Mouse (Mus musculus) hindbrain, postnatal 0 days (tissue): ENCODE measurements around the gene Gm20388. TPM values are rescaled to one million over a fixed set of nuclear protein-coding genes. Genes with fewer than 3 reads are reported as not detected.

Experiments used
- ATAC-seq: fragments of 200-750 bp; cut with Nextera tagmentation; 2 replicates; pipeline ENCODE4 v1.8.0; 2017; ENCODE audit warnings: mild to moderate bottlenecking, moderate TSS enrichment, moderate library complexity
- DNase-seq: peaks from one replicate; pipeline ENCODE4 v3.0.0-alpha.2; 2015; ENCODE audit warnings: low spot score
- H3K27ac ChIP-seq: fragments of 300-500 bp; sonication (generic); 2 replicates; pipeline ENCODE4 v1.5.1; 2014; ENCODE audit warnings: mild to moderate bottlenecking
- H3K27me3 ChIP-seq: fragments of 300-500 bp; sonication (generic); 2 replicates; pipeline ENCODE4 v1.6.1; 2014; ENCODE audit warnings: low read length, mixed read lengths; ENCODE audit not compliant: insufficient read depth
- H3K36me3 ChIP-seq: fragments of 300-500 bp; sonication (generic); 2 replicates; pipeline ENCODE4 v1.6.1; 2014; ENCODE audit warnings: low read length, mixed read lengths; ENCODE audit not compliant: insufficient read depth
- H3K4me1 ChIP-seq: fragments of 300-500 bp; sonication (generic); 2 replicates; pipeline ENCODE4 v1.6.1; 2014; ENCODE audit warnings: antibody characterized with exemption, low read length, mixed read lengths; ENCODE audit not compliant: insufficient read depth
- H3K4me2 ChIP-seq: fragments of 300-500 bp; sonication (generic); 2 replicates; pipeline ENCODE4 v1.6.1; 2014; ENCODE audit warnings: low read depth, mild to moderate bottlenecking, low read length, moderate library complexity, mixed read lengths
- H3K4me3 ChIP-seq: fragments of 300-500 bp; sonication (generic); 2 replicates; pipeline ENCODE4 v1.5.1; 2014; ENCODE audit warnings: low read length
- H3K9ac ChIP-seq: fragments of 300-500 bp; sonication (generic); replicated peaks from 2 replicates; pipeline ENCODE4 v1.6.1; 2014; ENCODE audit warnings: mild to moderate bottlenecking, low read length, moderate library complexity, mixed read lengths
- H3K9me3 ChIP-seq: fragments of 300-500 bp; sonication (generic); 2 replicates; pipeline ENCODE4 v1.6.1; 2016; ENCODE audit warnings: low read length, mixed read lengths
- CTCF ChIP-seq: IDR thresholded peaks from 2 replicates; pipeline ENCODE4 v1.5.1; 2016; ENCODE audit warnings: antibody characterized with exemption, control low read depth, low read depth
- WGBS: fragments of 180-500 bp; shearing (Covaris S2); extraction: QIAGEN DNeasy Blood & Tissue Kit; methylation state at CpG from one replicate; pipeline ENCODE4 v1.1.7; 2014; 5-methylcytosine and 5-hydroxymethylcytosine counted together
- polyA plus RNA-seq: library from polyadenylated mRNA; unstranded; fragments of >200 nt; fragmentation: Nextera tagmentation; extraction: Ambion mirVana; gene quantifications from 2 replicates; pipeline ENCODE4 v1.2.1, GENCODE M21; 2015
- total RNA-seq: library from RNA; depleted of rRNA; stranded (reverse); fragments of >200 nt; gene quantifications from 2 replicates; pipeline ENCODE4 v1.2.3, GENCODE M21; 2014

Gene Gm20388
- total and polyA plus RNA-seq, 2 experiments from 2014 or later = 71.3 TPM; not detected in 1

DNA sequence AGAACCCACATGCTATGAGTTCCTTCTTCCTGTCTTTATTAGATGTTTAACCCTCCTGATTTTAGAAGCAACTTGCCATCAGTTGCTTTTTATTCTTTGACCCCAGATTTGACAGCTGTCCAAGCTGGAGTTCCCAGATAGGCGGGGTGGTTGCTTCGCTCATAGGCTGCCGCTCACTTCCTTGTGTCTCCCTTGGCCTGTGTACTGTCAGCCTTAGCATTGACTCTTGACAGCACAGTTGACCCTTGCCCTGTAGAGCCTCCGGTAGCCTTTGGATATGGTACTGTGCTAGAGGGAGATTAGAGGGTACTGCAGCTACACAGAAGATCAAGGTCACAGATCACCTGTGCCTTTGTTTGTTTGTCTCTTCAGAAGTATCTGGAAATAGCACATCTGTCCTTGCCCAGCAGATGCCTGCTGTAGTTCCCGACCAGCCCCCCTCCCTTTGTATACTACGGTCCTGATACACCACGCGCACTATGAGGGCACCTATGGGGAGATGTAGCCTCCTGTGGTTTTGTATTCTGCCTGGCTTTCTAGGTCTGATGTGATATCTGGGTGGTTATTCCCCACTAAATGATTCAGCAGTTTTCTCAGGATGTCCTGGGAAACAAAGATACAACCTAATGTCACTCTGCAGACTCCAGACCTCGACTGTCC is 2494.6 kb downstream of the Gm20388 start:
- H3K36me3 ChIP-seq = peaks cover 82% of the 10 kb centered on the region
- H3K27me3 ChIP-seq = no peaks in the 10 kb centered on the region
- no peak overlapping the region for H3K4me3 ChIP-seq
- H3K9ac ChIP-seq = no peak overlapping the region
- no peaks in the 10 kb centered on the region for H3K4me1 ChIP-seq
- ATAC-seq (no peak), DNase-seq (no peak)
- no peak overlapping the region for H3K27ac ChIP-seq
- H3K4me2 ChIP-seq = no peak overlapping the region
- no peaks in the 10 kb centered on the region for H3K9me3 ChIP-seq
- no peak for TF ChIP-seq CTCF
- 94% methylated on average over 9 of the region's 9 CpGs for WGBS

DNA sequence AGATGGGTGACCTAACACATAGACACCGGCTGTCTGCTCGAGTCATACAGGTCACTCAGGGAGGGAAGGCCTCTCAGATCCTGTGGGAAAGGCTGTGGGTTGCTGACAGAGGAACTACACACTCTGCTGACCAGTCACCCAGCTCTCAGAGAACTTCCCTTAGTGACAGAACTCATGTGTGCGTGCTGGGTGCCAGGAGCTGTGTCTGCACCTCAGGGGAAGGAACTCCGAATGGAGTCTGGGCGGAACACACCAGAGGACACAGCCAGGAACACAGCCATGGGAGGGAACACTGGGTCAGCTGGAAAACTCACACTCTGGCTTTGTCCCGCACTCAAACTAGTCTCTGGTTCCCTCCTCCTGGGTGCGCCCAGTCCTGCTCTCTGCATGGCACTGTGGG is 2497.0 kb downstream of the Gm20388 start:
- DNase-seq (no peak), ATAC-seq (no peak)
- H3K9ac ChIP-seq = no peak overlapping the region
- 89% methylated on average over 7 of the region's 7 CpGs for WGBS
- H3K9me3 ChIP-seq = no peaks in the 10 kb centered on the region
- no peak overlapping the region for H3K4me2 ChIP-seq
- H3K4me3 ChIP-seq = no peak overlapping the region
- no peaks in the 10 kb centered on the region for H3K4me1 ChIP-seq
- H3K36me3 ChIP-seq = peaks cover 80% of the 10 kb centered on the region
- H3K27me3 ChIP-seq = no peaks in the 10 kb centered on the region
- no peak for TF ChIP-seq CTCF
- H3K27ac ChIP-seq = no peak overlapping the region

DNA sequence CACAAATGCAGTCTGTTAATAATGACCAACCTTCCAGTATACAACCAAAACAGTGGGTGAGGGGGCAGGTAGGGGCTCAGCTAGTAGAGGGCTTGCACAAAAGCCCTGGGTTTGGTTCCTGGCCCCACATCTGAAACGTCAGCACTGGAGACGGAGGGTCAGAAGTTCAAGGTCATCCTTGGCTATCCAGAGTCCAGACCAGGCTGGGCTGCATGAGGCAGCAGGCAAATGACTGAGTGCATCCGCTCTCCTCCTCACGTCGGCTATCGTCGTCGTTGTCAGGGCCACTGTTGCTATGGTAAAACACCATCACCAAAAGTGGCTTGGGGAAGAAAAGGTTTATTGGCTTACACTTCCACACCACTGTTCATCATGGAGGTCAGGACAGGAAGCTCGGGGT is 2503.7 kb downstream of the Gm20388 start:
- no peak for DNase-seq
- no peak overlapping the region for H3K27ac ChIP-seq
- no peak overlapping the region for H3K4me2 ChIP-seq
- TF ChIP-seq CTCF = no peak
- no peak overlapping the region for H3K9ac ChIP-seq
- no peaks in the 10 kb centered on the region for H3K9me3 ChIP-seq
- ATAC-seq = no peak
- 82% methylated on average over 9 of the region's 9 CpGs for WGBS
- no peaks in the 10 kb centered on the region for H3K4me1 ChIP-seq
- no peaks in the 10 kb centered on the region for H3K27me3 ChIP-seq
- peaks cover 86% of the 10 kb centered on the region for H3K36me3 ChIP-seq
- no peak overlapping the region for H3K4me3 ChIP-seq

DNA sequence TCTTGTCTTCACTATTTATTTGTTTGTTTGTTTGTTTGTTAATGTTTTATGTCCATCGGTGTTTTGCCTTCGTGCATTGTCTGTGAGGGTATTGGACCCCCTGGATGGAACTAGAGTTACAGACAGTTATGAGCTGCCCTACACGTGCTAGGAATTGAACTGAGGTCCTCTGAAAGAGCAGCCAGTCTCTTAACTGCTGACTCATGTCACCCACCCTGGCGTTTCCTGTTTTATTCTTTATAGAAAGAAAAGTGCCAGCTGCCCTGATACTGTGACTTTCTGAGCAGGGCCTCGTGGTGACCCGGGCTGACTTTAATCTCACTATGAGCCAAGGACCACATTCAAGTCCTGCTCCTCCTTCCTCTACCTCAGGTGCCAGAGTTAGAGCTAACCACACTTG is 2504.9 kb downstream of the Gm20388 start:
- ATAC-seq = no peak
- DNase-seq = no peak
- 88% methylated on average over 6 of the region's 6 CpGs for WGBS
- Histone ChIP-seq H3K9me3 (no peaks in the 10 kb centered on the region), H3K4me3 (no peak overlapping the region), H3K27me3 (no peaks in the 10 kb centered on the region), H3K36me3 (peaks cover 75% of the 10 kb centered on the region), H3K4me2 (no peak overlapping the region), H3K9ac (no peak overlapping the region), H3K4me1 (no peaks in the 10 kb centered on the region), H3K27ac (no peak overlapping the region)
- TF ChIP-seq CTCF = no peak

DNA sequence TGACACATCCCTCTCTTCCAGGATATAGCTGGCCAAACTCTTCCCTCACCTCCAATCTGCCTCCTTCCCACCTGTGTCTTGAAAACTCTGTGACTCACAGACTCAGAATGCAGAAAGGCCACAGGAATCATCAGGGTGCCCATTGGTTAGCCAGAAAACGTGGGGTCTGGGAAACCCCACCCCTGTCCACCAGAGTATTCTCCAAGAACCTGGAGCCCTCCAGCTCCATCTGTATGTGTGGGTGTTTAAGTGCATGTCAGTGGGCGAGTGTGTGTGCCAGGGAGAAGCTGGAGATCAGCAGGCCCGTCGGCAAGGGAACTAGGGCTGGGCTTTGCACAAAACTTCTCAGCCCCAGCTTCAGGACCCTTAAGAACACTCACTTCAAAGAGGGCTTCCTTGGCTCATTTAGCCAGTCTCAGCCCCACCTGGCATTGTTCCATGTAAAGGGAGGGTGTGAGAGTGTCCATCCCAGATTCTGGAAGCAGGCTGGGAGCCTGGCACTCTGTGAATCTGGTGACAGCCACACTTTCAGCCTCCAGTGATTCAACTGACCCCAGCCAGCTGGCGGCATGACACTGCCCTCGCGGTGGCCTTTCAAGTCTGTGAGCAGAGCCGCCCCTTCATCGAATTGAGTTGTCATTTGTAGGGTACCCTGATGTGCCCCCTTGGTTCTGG is 2509.4 kb downstream of the Gm20388 start:
- no peaks in the 10 kb centered on the region for H3K4me1 ChIP-seq
- no peak overlapping the region for H3K9ac ChIP-seq
- H3K27me3 ChIP-seq = no peaks in the 10 kb centered on the region
- TF ChIP-seq CTCF = no peak
- H3K4me2 ChIP-seq = no peak overlapping the region
- ATAC-seq (peak; percentile 64), DNase-seq (peak; percentile 72)
- H3K36me3 ChIP-seq = peaks cover 32% of the 10 kb centered on the region
- H3K4me3 ChIP-seq = no peak overlapping the region
- no peaks in the 10 kb centered on the region for H3K9me3 ChIP-seq
- 44% methylated on average over 9 of the region's 9 CpGs for WGBS
- no peak overlapping the region; the same call in 1 of the 2 replicates for H3K27ac ChIP-seq

DNA sequence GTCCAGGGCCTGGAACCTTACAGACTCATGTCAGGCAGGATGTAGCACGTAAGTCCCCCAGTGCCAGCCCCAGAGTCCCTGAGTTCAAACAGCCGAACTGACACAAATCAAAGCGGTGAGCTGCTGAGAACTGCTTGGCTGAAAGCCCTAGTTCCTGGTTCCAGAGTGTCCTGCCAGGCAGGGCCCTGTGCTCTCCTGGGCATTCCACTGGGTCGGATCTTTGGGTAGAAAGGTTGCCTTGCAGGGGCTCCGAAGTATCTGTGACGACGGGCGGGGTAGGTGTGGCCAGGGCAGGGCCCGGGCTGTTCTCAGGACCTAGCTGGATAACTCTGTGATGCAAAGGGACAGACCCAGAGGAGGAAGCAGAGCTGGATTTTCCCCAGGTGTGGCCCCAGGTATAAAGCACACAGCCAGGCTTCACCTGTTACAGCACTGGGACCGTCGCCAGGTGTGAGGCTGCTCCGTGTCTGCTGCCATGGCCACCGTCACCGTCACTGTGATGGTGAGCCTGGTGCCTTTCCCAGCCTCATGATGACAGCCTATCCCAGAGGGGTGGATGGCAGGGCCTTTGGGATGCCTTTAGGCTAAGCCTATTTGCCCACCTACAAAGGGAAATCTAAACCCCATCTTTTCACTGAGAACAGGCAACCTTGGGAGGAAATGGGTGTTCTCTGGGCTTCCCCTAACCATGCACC is 2510.9 kb downstream of the Gm20388 start, which contains the start of gene Il17c:
Gene Il17c (plus strand): TSS at position 645 of the 695 bp plus-strand sequence.
- H3K36me3 ChIP-seq = peaks cover 17% of the 10 kb centered on the region; the same call in 1 of the 2 replicates
- no peak within 1 kb of the TSS for H3K27ac ChIP-seq
- TF ChIP-seq CTCF = no peak
- H3K4me1 ChIP-seq = no peaks in the 10 kb centered on the region
- no peaks in the 10 kb centered on the region for H3K27me3 ChIP-seq
- DNase-seq (no peak), ATAC-seq (no peak)
- H3K4me2 ChIP-seq = no peak within 1 kb of the TSS
- WGBS = 79% methylated on average over 14 of the region's 14 CpGs
- no peak within 1 kb of the TSS for H3K9ac ChIP-seq
- H3K4me3 ChIP-seq = no peak within 1 kb of the TSS
- H3K9me3 ChIP-seq = no peaks in the 10 kb centered on the region
